ENCODE assay signal across 16 mouse cellular contexts in genomic region chr17:25914295-25914694, GRCm38 (mm10). TPM values are rescaled to one million over a fixed set of nuclear protein-coding genes. Genes with fewer than 3 reads are reported as not detected.
DNase-seq lines count a peak whose midpoint lies in the region; ATAC-seq lines count a peak whose summit lies in the region.
"Had no signal": no experiment of that assay in that cellular context is flagged by ENCODE, and none has a peak within 500 bp of the region (broad histone marks: within the 10 kb centered on the region; RNA-seq: fewer than 3 reads in every experiment).

No protein-coding gene starts in this region.

- H3K27ac ChIP-seq in heart, embryonic 16.5 days (ENCODE audit: low read length), result peak overlapping the region; percentile 64
- no peak overlapping the region for H3K27ac ChIP-seq in limb, embryonic 10.5 days
- H3K27ac ChIP-seq: midbrain, embryonic 13.5 days; neural tube, embryonic 12.5 days had no signal

- H3K9me3 ChIP-seq in heart, embryonic 16.5 days (replicated peaks; ENCODE audit: control insufficient read depth, low read length), result no peaks in the 10 kb centered on the region
- H3K9me3 ChIP-seq in megakaryocyte, embryonic 14.5 days, result no peaks in the 10 kb centered on the region
- no peaks in the 10 kb centered on the region for H3K9me3 ChIP-seq in limb, embryonic 10.5 days (replicated peaks)
- H3K9me3 ChIP-seq: midbrain, embryonic 13.5 days; neural tube, embryonic 12.5 days had no signal

- ATAC-seq in heart, embryonic 16.5 days (replicated peaks; ENCODE audit: extremely low read depth, insufficient read depth, low FRiP score), result no peak
- no peak for ATAC-seq in megakaryocyte, adult 5-6 weeks (ENCODE audit: poor library complexity, severe bottlenecking)
- ATAC-seq: midbrain, embryonic 13.5 days had no signal

- H3K27me3 ChIP-seq in heart, embryonic 16.5 days (ENCODE audit: control insufficient read depth, insufficient read depth, low read length), result no peaks in the 10 kb centered on the region
- peaks cover 2% of the 10 kb centered on the region for H3K27me3 ChIP-seq in megakaryocyte, embryonic 14.5 days (replicated peaks)
- H3K27me3 ChIP-seq in limb, embryonic 10.5 days (ENCODE audit: low read depth, poor library complexity, severe bottlenecking), result no peaks in the 10 kb centered on the region
- H3K27me3 ChIP-seq: midbrain, embryonic 13.5 days; neural tube, embryonic 12.5 days had no signal

- H3K4me2 ChIP-seq in heart, embryonic 16.5 days (ENCODE audit: low read depth, low read length), result peak overlapping the region; percentile 6; the same call in 1 of the 2 replicates
- H3K4me2 ChIP-seq: midbrain, embryonic 13.5 days; neural tube, embryonic 12.5 days had no signal

- H3K4me1 ChIP-seq in heart, embryonic 16.5 days (ENCODE audit: control insufficient read depth, insufficient read depth, low read length), result peaks cover 30% of the 10 kb centered on the region
- H3K4me1 ChIP-seq in megakaryocyte, embryonic 14.5 days, result peaks cover 72% of the 10 kb centered on the region
- H3K4me1 ChIP-seq in limb, embryonic 10.5 days, result peaks cover 15% of the 10 kb centered on the region

- no peak overlapping the region for H3K4me3 ChIP-seq in heart, embryonic 16.5 days (ENCODE audit: low read length)
- H3K4me3 ChIP-seq in megakaryocyte, embryonic 14.5 days (replicated peaks), result peak overlapping the region; percentile 59
- H3K4me3 ChIP-seq in limb, embryonic 10.5 days, result no peak overlapping the region
- H3K4me3 ChIP-seq: midbrain, embryonic 13.5 days; neural tube, embryonic 12.5 days had no signal

- WGBS in heart, embryonic 16.5 days, result 54% methylated on average over 4 of the region's 4 CpGs
- WGBS in limb, embryonic 10.5 days, result 88% methylated on average over 4 of the region's 4 CpGs

- no peaks in the 10 kb centered on the region for H3K36me3 ChIP-seq in heart, embryonic 16.5 days (ENCODE audit: control insufficient read depth, insufficient read depth)
- H3K36me3 ChIP-seq in megakaryocyte, embryonic 14.5 days (replicated peaks; ENCODE audit: low read length), result peaks cover 52% of the 10 kb centered on the region
- H3K36me3 ChIP-seq in limb, embryonic 10.5 days, result peaks cover 47% of the 10 kb centered on the region

- no peak overlapping the region for H3K9ac ChIP-seq in heart, embryonic 16.5 days (ENCODE audit: low read length)
- H3K9ac ChIP-seq: midbrain, embryonic 13.5 days; neural tube, embryonic 12.5 days had no signal

- peak; percentile 39 to 43 for DNase-seq in cerebellum, adult 18-20 months
- no peak for DNase-seq in cerebellum, postnatal 4 days (ENCODE audit: low spot score in 2 of 2)
- DNase-seq in heart, adult 9 months (ENCODE audit: low spot score in 2 of 2), result no peak
- DNase-seq in embryo, embryonic 9.5 days (ENCODE audit: extremely low spot score), result no peak
- DNase-seq in limb, embryonic 10.5 days (ENCODE audit: low spot score), result no peak
- DNase-seq: B cell, adult 2 months; kidney, postnatal 4 days; thymus, postnatal 14 days had no signal

RNA-seq across cellular contexts. Expression of gene Rab40c, which starts 5.2 kb away (rescaled TPM):
- 14.5 and 18.7 TPM in 2 replicates for polyA plus RNA-seq in heart, embryonic 16.5 days (2015; fragmentation: Nextera tagmentation; extraction: Ambion mirVana)
- 8.8 and 24.8 TPM in 2 replicates for polyA plus RNA-seq in megakaryocyte, embryonic 14.5 days (2012; ENCODE audit: insufficient read depth, low replicate concordance)
- 7.9 and 12.8 TPM in 2 replicates for total RNA-seq in megakaryocyte, adult 5-6 weeks (2015)
- 9.1 and 16.1 TPM in 2 replicates for total RNA-seq in megakaryocyte, adult 5-6 weeks (2017)
- polyA plus RNA-seq in limb, embryonic 10.5 days (2016; fragmentation: Nextera tagmentation; extraction: Ambion mirVana), result 37.5 and 37.9 TPM in 2 replicates

RNA-seq across cellular contexts. Expression of gene Pigq, which starts 30.4 kb away (rescaled TPM):
- polyA plus RNA-seq in heart, embryonic 16.5 days (2015; fragmentation: Nextera tagmentation; extraction: Ambion mirVana), result 59.3 and 66.0 TPM in 2 replicates
- polyA plus RNA-seq in megakaryocyte, embryonic 14.5 days (2012; ENCODE audit: insufficient read depth, low replicate concordance), result 48.5 and 65.5 TPM in 2 replicates
- total RNA-seq in megakaryocyte, adult 5-6 weeks (2015), result 44.2 and 45.2 TPM in 2 replicates
- 33.8 and 36.5 TPM in 2 replicates for total RNA-seq in megakaryocyte, adult 5-6 weeks (2017)
- 65.2 and 72.1 TPM in 2 replicates for polyA plus RNA-seq in limb, embryonic 10.5 days (2016; fragmentation: Nextera tagmentation; extraction: Ambion mirVana)

RNA-seq across cellular contexts. Expression of gene Nhlrc4, which starts 30.5 kb away (rescaled TPM):
- 0.06 and 0.11 TPM in 2 replicates for polyA plus RNA-seq in heart, embryonic 16.5 days (2015; fragmentation: Nextera tagmentation; extraction: Ambion mirVana)
- polyA plus RNA-seq in megakaryocyte, embryonic 14.5 days (2012; ENCODE audit: insufficient read depth, low replicate concordance), result not detected in 2 replicates
- total RNA-seq in megakaryocyte, adult 5-6 weeks (2015), result not detected in 2 replicates
- total RNA-seq in megakaryocyte, adult 5-6 weeks (2017), result not detected in 2 replicates
- 0.10 and 0.18 TPM in 2 replicates for polyA plus RNA-seq in limb, embryonic 10.5 days (2016; fragmentation: Nextera tagmentation; extraction: Ambion mirVana)
- total RNA-seq: gastrocnemius, postnatal 4 days; left cerebral cortex, postnatal 25 days had no signal
- polyA plus RNA-seq: midbrain, embryonic 13.5 days had no signal

RNA-seq across cellular contexts. Expression of gene Wfikkn1, which starts 33.6 kb away (rescaled TPM):
- polyA plus RNA-seq in heart, embryonic 16.5 days (2015; fragmentation: Nextera tagmentation; extraction: Ambion mirVana), result 0.30 and 0.41 TPM in 2 replicates
- polyA plus RNA-seq in megakaryocyte, embryonic 14.5 days (2012; ENCODE audit: insufficient read depth, low replicate concordance), result 1.9 and 3.1 TPM in 2 replicates
- total RNA-seq in megakaryocyte, adult 5-6 weeks (2015), result 1.0 and 1.6 TPM in 2 replicates
- 0.04 and 0.15 TPM in 2 replicates for total RNA-seq in megakaryocyte, adult 5-6 weeks (2017)
- 2.6 and 5.6 TPM in 2 replicates for polyA plus RNA-seq in limb, embryonic 10.5 days (2016; fragmentation: Nextera tagmentation; extraction: Ambion mirVana)

RNA-seq across cellular contexts. Expression of gene A930017K11Rik, which starts 38.1 kb away (rescaled TPM):
- polyA plus RNA-seq in heart, embryonic 16.5 days (2015; fragmentation: Nextera tagmentation; extraction: Ambion mirVana), result 0.11 TPM in 1 of 2 replicates, not detected in the other
- not detected in 2 replicates for polyA plus RNA-seq in megakaryocyte, embryonic 14.5 days (2012; ENCODE audit: insufficient read depth, low replicate concordance)
- total RNA-seq in megakaryocyte, adult 5-6 weeks (2015), result not detected in 2 replicates
- not detected in 2 replicates for total RNA-seq in megakaryocyte, adult 5-6 weeks (2017)
- 0.08 and 0.20 TPM in 2 replicates for polyA plus RNA-seq in limb, embryonic 10.5 days (2016; fragmentation: Nextera tagmentation; extraction: Ambion mirVana)
- total RNA-seq: gastrocnemius, postnatal 4 days had no signal
- polyA plus RNA-seq: lung, adult 2 months had no signal

Comparison
In these comparisons a context has a peak if more than half of its experiments do, and no peak if none do; other contexts are left out.
1. DNase-seq: peak in cerebellum, adult 18-20 months (2 of 2); none in cerebellum, postnatal 4 days (0 of 2), heart, adult 9 months (0 of 2), embryo, embryonic 9.5 days (single experiment) and limb, embryonic 10.5 days (single experiment).